Mouse (Mus musculus): ENCODE results near the gene Chrd. TPM values are rescaled to one million over a fixed set of nuclear protein-coding genes. Genes with fewer than 3 reads are reported as not detected.
A peak's percentile ranks its signal among the peaks of the same experiment; 100 is the strongest.

The Chrd gene
- polyA plus RNA-seq, 1 experiment: 7.2 TPM

DNA sequence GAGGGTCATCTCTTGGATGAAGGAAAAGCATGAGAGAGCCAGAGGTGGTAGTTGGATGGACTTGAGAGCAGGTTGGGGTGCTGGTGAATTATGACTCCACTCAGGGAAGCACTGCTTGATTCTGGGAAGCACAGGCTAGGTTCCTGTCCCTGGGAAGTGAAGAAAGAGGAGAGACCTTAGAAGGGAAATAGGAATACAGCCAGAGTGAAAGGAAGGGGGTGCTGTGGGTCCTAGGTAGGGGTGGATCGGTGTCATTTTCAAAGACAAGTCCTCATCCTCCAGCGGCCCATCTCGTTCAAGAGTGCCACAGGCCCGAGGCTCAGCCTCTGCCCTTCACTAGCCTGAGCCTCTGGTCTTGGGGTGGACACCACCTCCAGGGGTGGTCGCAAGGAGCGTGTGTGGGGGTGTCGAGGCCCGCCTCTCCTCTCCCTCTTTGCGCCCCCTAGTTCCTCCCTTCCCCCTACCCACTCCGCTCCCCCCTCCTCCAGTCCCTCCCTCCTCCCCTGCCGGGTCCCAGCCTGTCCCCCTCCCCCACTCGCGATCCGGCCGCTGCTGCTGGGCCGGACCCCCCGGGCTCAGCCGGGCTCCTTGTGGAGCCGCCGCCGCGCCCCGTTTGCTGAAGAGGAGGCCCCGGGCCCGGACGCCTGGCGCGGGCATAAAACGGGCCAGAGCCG lies 539 bp upstream of the Chrd start:
- Histone ChIP-seq H3K4me1 (ENCODE audit: control insufficient read depth, insufficient read depth, low read length) (no peaks in the 10 kb centered on the region; the same call in 1 of the 2 replicates), H3K27ac (ENCODE audit: insufficient read depth, low read depth, low read length) (no peak overlapping the region), H3K36me3 (ENCODE audit: control insufficient read depth, insufficient read depth, low read length) (no peaks in the 10 kb centered on the region), H3K4me3 (ENCODE audit: insufficient read depth, low read depth, low read length) (peak overlapping the region; percentile 58), H3K27me3 (replicated peaks; ENCODE audit: control insufficient read depth, insufficient read depth, low read length) (no peaks in the 10 kb centered on the region)
- TF ChIP-seq CTCF (conservative IDR thresholded peaks at IDR 0.05; ENCODE audit: insufficient read depth, insufficient read length, low read depth, low read length): no peak
- no peak for TF ChIP-seq POLR2A (IDR thresholded peaks at IDR 0.05; ENCODE audit: low read depth, low read length)
- no peak for DNase-seq
- WGBS: 3% methylated on average over 30 of the region's 30 CpGs

DNA sequence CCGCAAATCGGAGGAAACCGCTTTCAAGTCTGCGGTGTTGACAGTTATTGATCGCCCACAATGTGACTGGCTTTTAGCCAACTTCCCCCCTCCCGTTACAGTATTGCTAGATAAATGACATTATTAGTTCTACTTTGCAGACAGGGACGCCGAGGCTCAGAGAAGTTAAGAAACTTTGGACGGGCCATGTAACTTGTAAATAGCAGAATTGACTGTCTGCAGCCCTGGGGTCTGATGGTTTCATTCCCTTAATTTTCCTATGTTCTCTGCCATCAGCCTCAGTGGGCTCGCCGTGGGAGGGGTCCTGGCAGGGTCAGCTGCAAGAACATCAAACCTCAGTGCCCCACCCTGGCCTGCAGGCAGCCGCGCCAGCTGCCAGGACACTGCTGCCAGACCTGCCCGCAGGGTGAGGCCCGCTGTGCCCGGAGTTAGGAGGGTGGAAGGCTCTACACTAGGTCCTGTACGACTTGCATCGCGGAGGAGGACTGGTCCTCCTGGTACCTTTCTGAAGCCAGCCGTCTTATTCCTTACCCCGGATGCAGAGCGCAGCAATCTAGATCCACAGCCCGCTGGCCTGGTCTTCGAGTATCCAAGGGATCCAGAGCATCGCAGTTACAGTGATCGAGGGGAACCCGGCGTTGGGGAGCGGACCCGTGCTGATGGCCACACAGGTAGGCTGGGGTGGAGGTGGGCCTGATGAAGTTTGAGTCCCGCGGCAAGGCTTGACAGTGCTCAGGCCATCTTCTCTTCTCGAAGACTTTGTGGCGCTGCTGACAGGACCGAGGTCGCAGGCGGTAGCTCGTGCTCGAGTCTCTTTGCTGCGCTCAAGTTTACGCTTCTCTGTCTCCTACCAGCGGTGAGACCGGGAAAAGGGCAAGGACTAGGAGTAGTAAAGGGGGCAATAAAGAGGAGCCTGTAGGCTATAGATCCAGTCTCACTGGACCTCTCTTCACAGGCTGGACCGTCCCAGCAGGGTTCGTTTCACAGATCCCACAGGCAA lies 1.1 kb downstream of the Chrd start, which contains the start of gene Thpo:
Thpo (minus strand) TSS at position 781 of the 1,000 bp plus-strand sequence.
- TF ChIP-seq CTCF (conservative IDR thresholded peaks at IDR 0.05; ENCODE audit: insufficient read depth, insufficient read length, low read depth, low read length) (no peak), POLR2A (IDR thresholded peaks at IDR 0.05; ENCODE audit: low read depth, low read length) (no peak)
- Histone ChIP-seq H3K27me3 (replicated peaks; ENCODE audit: control insufficient read depth, insufficient read depth, low read length) (no peaks in the 10 kb centered on the region), H3K4me1 (ENCODE audit: control insufficient read depth, insufficient read depth, low read length) (no peaks in the 10 kb centered on the region; the same call in 1 of the 2 replicates), H3K4me3 (ENCODE audit: insufficient read depth, low read depth, low read length) (peak within 1 kb of the TSS; percentile 58), H3K36me3 (ENCODE audit: control insufficient read depth, insufficient read depth, low read length) (no peaks in the 10 kb centered on the region), H3K27ac (ENCODE audit: insufficient read depth, low read depth, low read length) (no peak within 1 kb of the TSS)
- DNase-seq: no peak
- 13% methylated on average over 45 of the region's 45 CpGs for WGBS

DNA sequence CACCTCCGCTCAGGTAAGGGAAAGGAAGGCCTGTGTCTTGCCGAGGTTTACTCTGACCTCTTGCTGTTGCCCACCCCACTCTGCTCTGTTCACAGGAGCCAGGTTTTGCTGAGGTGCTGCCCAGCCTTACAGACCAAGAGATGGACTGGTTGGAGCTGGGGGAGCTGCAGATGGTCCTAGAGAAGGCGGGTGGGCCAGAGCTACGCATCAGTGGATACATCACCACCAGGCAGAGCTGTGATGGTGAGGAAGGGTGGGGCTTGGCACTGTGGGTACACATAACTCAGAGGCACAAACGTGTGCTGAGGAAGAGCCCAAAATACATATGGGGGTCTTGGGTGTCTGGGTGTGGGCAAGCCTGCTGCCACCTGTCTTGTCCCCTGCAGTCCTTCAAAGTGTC lies 2.7 kb downstream of the Chrd start:
- WGBS: 81% methylated on average over 5 of the region's 5 CpGs
- no peak overlapping the region for H3K27ac ChIP-seq (ENCODE audit: insufficient read depth, low read depth, low read length)
- no peak for DNase-seq
- no peaks in the 10 kb centered on the region for H3K36me3 ChIP-seq (ENCODE audit: control insufficient read depth, insufficient read depth, low read length)
- no peaks in the 10 kb centered on the region; the same call in 1 of the 2 replicates for H3K4me1 ChIP-seq (ENCODE audit: control insufficient read depth, insufficient read depth, low read length)
- H3K4me3 ChIP-seq (ENCODE audit: insufficient read depth, low read depth, low read length): no peak overlapping the region
- no peaks in the 10 kb centered on the region for H3K27me3 ChIP-seq (replicated peaks; ENCODE audit: control insufficient read depth, insufficient read depth, low read length)
- no peak for TF ChIP-seq CTCF (conservative IDR thresholded peaks at IDR 0.05; ENCODE audit: insufficient read depth, insufficient read length, low read depth, low read length)

DNA sequence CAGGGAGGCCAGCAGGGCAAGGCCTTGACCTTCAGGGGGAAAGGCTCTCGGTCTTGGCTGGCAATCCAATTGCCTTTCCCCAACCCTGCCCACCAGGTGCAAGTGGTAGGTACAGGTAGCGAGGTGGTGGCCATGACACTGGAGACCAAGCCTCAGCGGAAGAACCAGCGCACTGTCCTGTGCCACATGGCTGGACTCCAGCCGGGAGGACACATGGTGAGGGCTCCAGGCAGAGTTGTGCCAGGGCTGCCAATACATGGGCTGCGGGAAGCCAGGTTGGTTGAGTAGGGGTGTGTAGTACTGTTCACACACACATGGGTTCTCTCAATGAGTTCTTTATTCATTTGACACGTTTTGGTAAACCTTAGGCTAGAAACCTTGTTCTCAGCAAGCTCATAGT lies 3.2 kb downstream of the Chrd start:
- H3K27me3 ChIP-seq (replicated peaks; ENCODE audit: control insufficient read depth, insufficient read depth, low read length): no peaks in the 10 kb centered on the region
- H3K4me1 ChIP-seq (ENCODE audit: control insufficient read depth, insufficient read depth, low read length): no peaks in the 10 kb centered on the region; the same call in 1 of the 2 replicates
- TF ChIP-seq CTCF (conservative IDR thresholded peaks at IDR 0.05; ENCODE audit: insufficient read depth, insufficient read length, low read depth, low read length) (no peak), POLR2A (IDR thresholded peaks at IDR 0.05; ENCODE audit: low read depth, low read length) (no peak)
- no peak overlapping the region for H3K27ac ChIP-seq (ENCODE audit: insufficient read depth, low read depth, low read length)
- no peak for DNase-seq
- no peaks in the 10 kb centered on the region for H3K36me3 ChIP-seq (ENCODE audit: control insufficient read depth, insufficient read depth, low read length)
- no peak overlapping the region for H3K4me3 ChIP-seq (ENCODE audit: insufficient read depth, low read depth, low read length)
- WGBS: 88% methylated on average over 7 of the region's 7 CpGs

DNA sequence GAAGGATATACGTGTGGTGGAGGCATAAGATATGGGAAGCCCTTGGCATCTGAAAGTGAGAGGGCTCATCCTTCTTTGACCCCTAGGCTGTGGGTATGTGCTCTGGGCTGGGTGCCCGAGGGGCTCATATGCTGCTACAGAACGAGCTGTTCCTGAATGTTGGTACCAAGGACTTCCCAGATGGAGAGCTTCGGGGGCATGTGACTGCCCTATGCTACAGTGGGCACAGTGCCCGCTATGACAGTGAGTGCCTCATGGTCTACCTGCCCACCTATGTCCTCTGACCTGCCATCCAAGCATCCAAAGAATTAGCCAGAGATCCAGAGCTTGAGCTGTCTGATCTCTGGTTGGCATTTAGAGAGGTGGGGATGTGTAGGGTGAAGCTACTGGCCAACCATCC lies 3.9 kb downstream of the Chrd start:
- H3K36me3 ChIP-seq (ENCODE audit: control insufficient read depth, insufficient read depth, low read length): no peaks in the 10 kb centered on the region
- TF ChIP-seq CTCF (conservative IDR thresholded peaks at IDR 0.05; ENCODE audit: insufficient read depth, insufficient read length, low read depth, low read length): no peak
- TF ChIP-seq POLR2A (IDR thresholded peaks at IDR 0.05; ENCODE audit: low read depth, low read length): no peak
- H3K27ac ChIP-seq (ENCODE audit: insufficient read depth, low read depth, low read length): no peak overlapping the region
- no peak overlapping the region for H3K4me3 ChIP-seq (ENCODE audit: insufficient read depth, low read depth, low read length)
- H3K4me1 ChIP-seq (ENCODE audit: control insufficient read depth, insufficient read depth, low read length): no peaks in the 10 kb centered on the region; the same call in 1 of the 2 replicates
- 92% methylated on average over 5 of the region's 5 CpGs for WGBS
- no peaks in the 10 kb centered on the region for H3K27me3 ChIP-seq (replicated peaks; ENCODE audit: control insufficient read depth, insufficient read depth, low read length)
- DNase-seq: no peak

DNA sequence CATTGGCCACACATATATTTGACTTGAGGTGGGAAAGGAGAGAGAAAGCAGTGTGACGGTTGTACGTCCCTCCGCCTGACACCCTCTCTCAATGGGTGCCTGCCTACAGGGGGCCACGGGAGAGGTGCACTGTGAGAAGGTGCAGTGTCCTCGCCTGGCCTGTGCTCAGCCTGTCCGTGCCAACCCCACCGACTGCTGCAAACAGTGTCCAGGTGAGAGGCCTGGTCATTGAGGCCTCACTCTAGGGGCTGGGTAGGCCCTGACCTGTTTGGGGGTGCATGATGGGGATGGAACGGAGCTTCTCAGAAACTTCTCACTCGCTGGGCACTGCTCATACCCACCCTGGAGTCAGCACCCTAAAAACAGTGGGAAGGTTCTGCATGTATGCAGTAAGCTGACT lies 6.9 kb downstream of the Chrd start:
- no peaks in the 10 kb centered on the region for H3K4me1 ChIP-seq (ENCODE audit: control insufficient read depth, insufficient read depth, low read length)
- DNase-seq: no peak
- H3K27ac ChIP-seq (ENCODE audit: insufficient read depth, low read depth, low read length): no peak overlapping the region
- no peaks in the 10 kb centered on the region for H3K36me3 ChIP-seq (ENCODE audit: control insufficient read depth, insufficient read depth, low read length)
- WGBS: 96% methylated on average over 9 of the region's 9 CpGs
- H3K4me3 ChIP-seq (ENCODE audit: insufficient read depth, low read depth, low read length): no peak overlapping the region
- TF ChIP-seq POLR2A (IDR thresholded peaks at IDR 0.05; ENCODE audit: low read depth, low read length): no peak
- TF ChIP-seq CTCF (conservative IDR thresholded peaks at IDR 0.05; ENCODE audit: insufficient read depth, insufficient read length, low read depth, low read length): no peak
- no peaks in the 10 kb centered on the region for H3K27me3 ChIP-seq (replicated peaks; ENCODE audit: control insufficient read depth, insufficient read depth, low read length)

DNA sequence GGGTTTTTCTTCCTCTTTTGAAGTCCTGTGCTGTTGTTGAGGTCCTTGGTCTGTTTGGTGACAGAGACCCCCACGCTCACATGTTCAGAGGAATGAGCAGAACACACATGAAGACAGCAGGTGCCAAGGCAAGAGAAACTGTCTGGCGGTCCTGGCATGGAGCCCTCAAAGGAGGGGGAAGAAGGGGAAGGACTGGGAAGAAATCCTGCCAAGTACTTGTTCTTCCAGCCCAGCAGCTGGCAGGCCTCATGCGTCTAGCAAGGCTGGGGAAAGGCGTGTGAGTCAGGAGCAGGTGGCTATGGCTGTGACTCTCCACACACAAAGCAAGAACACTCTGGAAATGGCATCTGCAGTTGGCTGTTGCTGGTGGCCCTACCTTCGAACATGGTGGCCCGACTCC lies 13.7 kb downstream of the Chrd start:
- TF ChIP-seq CTCF (conservative IDR thresholded peaks at IDR 0.05; ENCODE audit: insufficient read depth, insufficient read length, low read depth, low read length) (no peak), POLR2A (IDR thresholded peaks at IDR 0.05; ENCODE audit: low read depth, low read length) (no peak)
- Histone ChIP-seq H3K4me1 (ENCODE audit: control insufficient read depth, insufficient read depth, low read length) (no peaks in the 10 kb centered on the region), H3K27ac (ENCODE audit: insufficient read depth, low read depth, low read length) (no peak overlapping the region), H3K4me3 (ENCODE audit: insufficient read depth, low read depth, low read length) (no peak overlapping the region), H3K27me3 (replicated peaks; ENCODE audit: control insufficient read depth, insufficient read depth, low read length) (no peaks in the 10 kb centered on the region), H3K36me3 (ENCODE audit: control insufficient read depth, insufficient read depth, low read length) (no peaks in the 10 kb centered on the region)
- 54% methylated on average over 6 of the region's 6 CpGs for WGBS
- DNase-seq: no peak

Measured in kidney, adult 2 months (tissue).